Mouse (Mus musculus) liver, embryonic 15.5 days (tissue): ENCODE data around the gene Pgpep1. TPM values are rescaled to one million over a fixed set of nuclear protein-coding genes. Genes with fewer than 3 reads are reported as not detected.

ENCODE experiments used
- ATAC-seq: fragments of 200-750 bp; cut with Nextera tagmentation; 2 replicates; pipeline ENCODE4 v1.8.0; 2017; ENCODE audit warnings: moderate number of reproducible peaks, mild to moderate bottlenecking, moderate library complexity; ENCODE audit not compliant: insufficient read depth
- H3K27ac ChIP-seq: fragments of 300-500 bp; sonication (generic); replicated peaks from 2 replicates; pipeline ENCODE4 v1.5.1; 2015; ENCODE audit warnings: mild to moderate bottlenecking, inconsistent platforms
- H3K27me3 ChIP-seq: fragments of 300-500 bp; sonication (generic); 2 replicates; pipeline ENCODE4 v1.6.1; 2015; ENCODE audit warnings: mild to moderate bottlenecking, inconsistent platforms
- H3K36me3 ChIP-seq: fragments of 300-500 bp; sonication (generic); replicated peaks from 2 replicates; pipeline ENCODE4 v1.6.1; 2015; ENCODE audit warnings: moderate library complexity, mild to moderate bottlenecking, inconsistent platforms
- H3K4me1 ChIP-seq: fragments of 300-500 bp; sonication (generic); replicated peaks from 2 replicates; pipeline ENCODE4 v1.6.1; 2015; ENCODE audit warnings: inconsistent platforms
- H3K4me2 ChIP-seq: fragments of 300-500 bp; sonication (generic); 2 replicates; pipeline ENCODE4 v1.6.1; 2015; ENCODE audit warnings: moderate library complexity, mild to moderate bottlenecking, inconsistent platforms
- H3K4me3 ChIP-seq: fragments of 300-500 bp; sonication (generic); replicated peaks from 2 replicates; pipeline ENCODE4 v1.5.1; 2015; ENCODE audit warnings: mild to moderate bottlenecking, inconsistent platforms
- H3K9ac ChIP-seq: fragments of 300-500 bp; sonication (generic); 2 replicates; pipeline ENCODE4 v1.6.1; 2015; ENCODE audit warnings: moderate library complexity, mild to moderate bottlenecking, inconsistent platforms
- H3K9me3 ChIP-seq: fragments of 300-500 bp; sonication (generic); replicated peaks from 2 replicates; pipeline ENCODE4 v1.6.1; 2016; ENCODE audit warnings: inconsistent platforms
- WGBS: fragments of 180-500 bp; shearing (Covaris S2); methylation state at CpG from one replicate; pipeline ENCODE4 v1.1.7; 2015; ENCODE audit warnings: mixed read lengths; ENCODE audit not compliant: insufficient replicate concordance; 5-methylcytosine and 5-hydroxymethylcytosine counted together
- polyA plus RNA-seq: library from polyadenylated mRNA; unstranded; fragments of >200 nt; fragmentation: Nextera tagmentation; extraction: Ambion mirVana; gene quantifications from 2 replicates; pipeline ENCODE4 v1.2.1, GENCODE M21; 2015

Pgpep1 gene
- polyA plus RNA-seq, 1 experiment from 2014 or later, result 21.7 TPM

DNA sequence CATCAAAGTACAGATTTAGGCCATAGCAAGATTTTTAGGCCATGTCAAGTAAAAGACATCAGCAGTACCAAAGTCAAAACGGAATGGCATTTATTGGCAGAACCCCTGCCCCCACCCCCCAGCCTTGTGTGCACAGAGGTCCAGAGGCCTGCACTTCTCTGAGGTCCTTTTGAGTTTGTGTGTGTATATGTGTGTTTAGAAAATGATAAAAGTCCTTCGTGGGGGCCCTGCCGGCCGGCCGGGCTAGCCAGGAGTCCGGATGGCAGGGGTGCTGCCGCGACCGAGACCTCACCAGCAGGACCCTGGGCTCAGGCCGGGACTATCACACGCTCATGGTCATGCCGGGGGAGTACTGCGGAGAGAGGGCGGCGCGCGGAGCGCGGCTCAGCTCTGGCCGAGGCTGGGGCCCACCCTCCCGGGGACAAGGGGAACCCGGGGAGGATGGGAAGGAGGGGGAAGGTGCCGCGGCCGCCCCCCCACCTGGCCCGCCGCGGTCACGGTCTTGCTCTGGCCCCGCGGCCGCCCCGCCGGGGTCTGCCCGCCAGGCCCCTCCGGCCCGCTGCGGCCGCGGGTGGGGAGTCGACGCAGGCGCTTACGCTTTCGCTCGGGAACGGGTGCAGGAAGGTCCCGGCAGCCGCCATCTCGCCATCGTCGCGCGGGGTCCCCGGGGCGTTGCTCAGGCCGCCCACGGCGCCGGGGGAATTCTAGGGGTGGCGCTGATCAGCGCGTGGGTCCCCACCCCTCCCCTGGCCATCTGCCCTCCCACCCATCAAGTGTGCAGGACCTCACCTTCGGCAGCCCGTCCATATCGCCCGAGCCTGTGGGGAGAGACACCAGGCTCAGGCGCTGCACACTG is 62.5 kb downstream of the Pgpep1 start:
- Histone ChIP-seq H3K4me3 (peak overlapping the region; percentile 32), H3K9me3 (no peaks in the 10 kb centered on the region), H3K27ac (no peak overlapping the region), H3K4me1 (peaks cover 97% of the 10 kb centered on the region), H3K9ac (no peak overlapping the region), H3K4me2 (peak overlapping the region; percentile 61), H3K36me3 (peaks cover 32% of the 10 kb centered on the region), H3K27me3 (no peaks in the 10 kb centered on the region)
- no peak for ATAC-seq
- 65% methylated on average over 67 of the region's 68 CpGs for WGBS

DNA sequence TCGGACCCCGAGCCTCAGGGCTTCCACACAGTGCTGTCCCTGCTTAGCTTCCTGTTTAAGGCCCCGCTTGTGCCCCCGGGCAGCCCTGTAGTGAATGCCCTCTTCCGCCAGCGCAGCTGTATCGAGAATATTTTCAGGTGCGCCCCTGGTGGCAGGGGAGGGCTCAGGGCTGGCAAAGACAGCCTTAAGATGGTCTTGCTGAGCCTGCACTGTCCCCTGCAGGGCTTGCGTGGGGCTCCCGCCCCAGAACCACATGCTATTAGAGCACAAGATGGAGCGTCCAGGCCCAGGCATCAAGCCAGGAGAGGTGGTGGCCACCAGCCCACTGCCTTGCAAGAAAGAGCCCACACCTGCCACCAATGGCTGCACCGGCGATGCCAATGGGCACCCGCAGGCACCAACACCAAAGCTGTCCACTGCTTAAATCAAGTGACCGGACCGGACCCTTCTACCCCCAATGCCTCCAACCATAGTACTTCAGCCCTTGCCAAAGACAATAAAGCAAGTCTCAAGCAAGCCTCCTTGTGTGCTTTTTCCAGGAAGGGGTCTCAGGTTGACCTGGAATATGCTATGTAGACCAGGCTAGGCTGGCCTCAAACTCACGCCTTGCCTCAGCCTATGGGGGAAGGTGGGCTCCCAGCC is 63.3 kb downstream of the Pgpep1 start:
- peaks cover 34% of the 10 kb centered on the region for H3K36me3 ChIP-seq
- H3K4me1 ChIP-seq, result peaks cover 98% of the 10 kb centered on the region
- no peak overlapping the region for H3K27ac ChIP-seq
- H3K27me3 ChIP-seq, result no peaks in the 10 kb centered on the region
- H3K4me2 ChIP-seq, result no peak overlapping the region
- H3K4me3 ChIP-seq, result no peak overlapping the region
- 80% methylated on average over 17 of the region's 17 CpGs for WGBS
- no peak for ATAC-seq
- no peak overlapping the region for H3K9ac ChIP-seq
- H3K9me3 ChIP-seq, result no peaks in the 10 kb centered on the region

Other genes starting within 250 kb of the Pgpep1 start
- gene Crtc1, start 220.8 kb downstream of the Pgpep1 start, polyA plus RNA-seq, result 4.2 and 4.3 TPM in 2 replicates
- gene Klhl26, start 183.4 kb downstream of the Pgpep1 start, polyA plus RNA-seq, result 6.4 and 6.7 TPM in 2 replicates
- not detected in 2 replicates for gene Tmem59l, start 173.0 kb downstream of the Pgpep1 start, polyA plus RNA-seq
- gene Crlf1, start 167.2 kb downstream of the Pgpep1 start, polyA plus RNA-seq, result 0.97 and 1.7 TPM in 2 replicates
- 58.0 and 60.5 TPM in 2 replicates for gene Rex1bd, start 153.6 kb downstream of the Pgpep1 start, polyA plus RNA-seq
- gene Uba52, start 149.6 kb downstream of the Pgpep1 start, polyA plus RNA-seq, result 466 and 562 TPM in 2 replicates
- 163 and 186 TPM in 2 replicates for gene Fkbp8, start 132.7 kb downstream of the Pgpep1 start, polyA plus RNA-seq
- gene Kxd1, start 132.4 kb downstream of the Pgpep1 start, polyA plus RNA-seq, result 28.9 and 30.2 TPM in 2 replicates
- 11.8 and 14.2 TPM in 2 replicates for gene Ell, start 120.9 kb downstream of the Pgpep1 start, polyA plus RNA-seq
- gene Isyna1, start 66.0 kb downstream of the Pgpep1 start, polyA plus RNA-seq, result 43.2 and 44.7 TPM in 2 replicates
- 37.8 and 47.7 TPM in 2 replicates for gene Ssbp4, start 51.5 kb downstream of the Pgpep1 start, polyA plus RNA-seq
- 7.2 and 7.4 TPM in 2 replicates for gene Lrrc25, start 44.2 kb downstream of the Pgpep1 start, polyA plus RNA-seq
- gene Gdf15, start 27.9 kb downstream of the Pgpep1 start, polyA plus RNA-seq, result 3.4 and 4.3 TPM in 2 replicates
- gene Lsm4, start 12.9 kb upstream of the Pgpep1 start, polyA plus RNA-seq, result 148 and 155 TPM in 2 replicates
- 23.7 and 26.1 TPM in 2 replicates for gene Jund, start 38.6 kb upstream of the Pgpep1 start, polyA plus RNA-seq
- gene Iqcn, start 43.1 kb upstream of the Pgpep1 start, polyA plus RNA-seq, result 0.01 and 0.02 TPM in 2 replicates
- gene Gm3336, start 58.2 kb upstream of the Pgpep1 start, polyA plus RNA-seq, result 0.13 and 0.35 TPM in 2 replicates
- gene Pde4c, start 63.3 kb upstream of the Pgpep1 start, polyA plus RNA-seq, result 1.4 and 1.9 TPM in 2 replicates
- gene Rab3a, start 94.3 kb upstream of the Pgpep1 start, polyA plus RNA-seq, result 2.7 and 3.5 TPM in 2 replicates
- 34.7 and 37.8 TPM in 2 replicates for gene Mpv17l2, start 100.6 kb upstream of the Pgpep1 start, polyA plus RNA-seq
- 14.7 and 16.5 TPM in 2 replicates for gene Pik3r2, start 116.3 kb upstream of the Pgpep1 start, polyA plus RNA-seq
- gene Mast3, start 144.7 kb upstream of the Pgpep1 start, polyA plus RNA-seq, result 6.7 and 8.2 TPM in 2 replicates
- gene Il12rb1, start 148.1 kb upstream of the Pgpep1 start, polyA plus RNA-seq, result 0.22 TPM in 2 replicates
- gene Arrdc2, start 179.3 kb upstream of the Pgpep1 start, polyA plus RNA-seq, result 12.6 and 15.2 TPM in 2 replicates
- gene Kcnn1, start 202.9 kb upstream of the Pgpep1 start, polyA plus RNA-seq, result 0.25 and 0.38 TPM in 2 replicates
- 48.1 and 51.2 TPM in 2 replicates for gene Ccdc124, start 213.5 kb upstream of the Pgpep1 start, polyA plus RNA-seq
- gene Slc5a5, start 232.4 kb upstream of the Pgpep1 start, polyA plus RNA-seq, result 0.05 TPM in 1 of 2 replicates, not detected in the other
- gene Rpl18a, start 237.0 kb upstream of the Pgpep1 start, polyA plus RNA-seq, result 2,061 and 2,126 TPM in 2 replicates
- gene Map1s, start 245.5 kb upstream of the Pgpep1 start, polyA plus RNA-seq, result 15.4 and 17.6 TPM in 2 replicates